Mouse (Mus musculus) cerebral cortex, adult 2 months (tissue): Measurements from ENCODE around the gene Tmem262.

ENCODE experiments used
- WGBS: fragments of 180-500 bp; shearing (Covaris S2); methylation state at CpG from one replicate; pipeline ENCODE4 v1.1.7; 2018; 5-methylcytosine and 5-hydroxymethylcytosine counted together

Gene Tmem262

DNA sequence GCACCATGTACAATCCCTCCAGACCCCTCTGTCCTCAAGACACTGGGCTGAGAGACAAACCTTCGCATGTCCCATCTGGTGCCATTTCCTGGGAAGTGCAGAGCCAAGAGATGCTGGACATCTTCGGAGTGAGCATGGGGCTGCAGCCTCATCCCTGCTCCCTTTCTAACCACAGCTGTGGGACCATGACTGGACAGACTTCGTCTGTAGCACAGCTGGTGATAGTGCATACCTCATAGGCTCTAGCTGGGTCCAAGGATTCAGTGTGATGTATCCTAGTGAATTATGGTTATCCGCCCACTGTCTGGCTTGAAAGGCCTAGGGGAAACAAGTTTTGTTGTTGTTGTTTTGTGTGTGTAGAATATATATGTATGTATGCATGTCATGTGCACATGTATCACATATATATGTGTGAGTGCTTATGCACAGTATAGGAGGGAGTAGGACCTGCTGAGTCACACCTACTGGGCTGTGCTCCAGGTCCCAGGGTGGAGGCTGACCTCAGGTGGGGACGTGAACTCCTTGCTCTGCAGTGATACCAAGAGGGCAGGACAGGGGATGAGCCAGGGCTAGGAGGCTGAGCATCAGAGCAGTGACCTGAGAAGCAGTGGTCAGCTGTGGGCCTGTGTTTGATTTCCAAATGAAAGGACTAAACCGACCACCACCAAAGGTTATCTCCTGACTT, 22.5 kb downstream of the Tmem262 start:
- WGBS, result 84% methylated on average over 6 of the region's 6 CpGs

DNA sequence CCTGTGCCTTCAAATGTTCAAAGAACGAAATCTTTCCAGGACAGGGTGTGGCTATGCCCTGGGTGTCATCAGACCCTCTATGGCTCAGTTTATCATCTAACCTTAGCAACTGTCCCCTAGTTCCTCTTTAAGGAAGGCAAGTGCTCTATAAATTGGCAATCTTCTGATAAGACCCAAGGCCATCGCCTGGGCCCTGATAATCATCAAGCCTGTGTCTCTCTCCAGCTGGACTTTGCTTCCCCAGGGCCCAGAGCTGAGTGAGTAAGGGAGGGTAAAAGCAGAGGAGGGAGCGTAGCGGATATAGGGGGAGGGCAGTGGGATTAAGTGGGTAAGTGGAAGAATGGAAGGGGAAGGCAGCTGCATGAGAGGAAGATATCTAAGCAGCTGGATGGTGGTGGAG, 24.6 kb downstream of the Tmem262 start:
- WGBS, result 94% methylated on average over 4 of the region's 4 CpGs

DNA sequence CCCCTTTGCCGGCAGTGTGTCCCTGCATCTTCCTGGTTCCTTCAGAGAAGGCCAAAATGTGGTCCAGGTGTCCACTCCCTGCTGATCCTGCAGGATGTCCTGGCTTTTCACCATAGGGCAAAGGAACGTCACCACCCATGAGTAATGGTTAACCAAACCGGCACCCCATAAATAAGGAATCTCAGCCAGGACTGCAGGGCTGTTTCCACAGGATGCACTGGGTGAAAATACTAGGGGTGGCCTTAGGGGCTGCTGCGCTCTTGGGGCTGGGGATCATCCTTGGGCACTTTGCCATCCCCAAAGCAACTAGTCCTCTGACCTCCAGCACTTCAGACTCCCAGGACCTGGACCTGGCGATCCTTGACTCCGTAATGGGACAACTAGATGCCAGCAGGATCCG, 25.8 kb downstream of the Tmem262 start, which contains the start of gene Naaladl1:
TSS of gene Naaladl1 (plus strand) at position 197 of the 400 bp plus-strand sequence.
- 87% methylated on average over 7 of the region's 7 CpGs for WGBS

DNA sequence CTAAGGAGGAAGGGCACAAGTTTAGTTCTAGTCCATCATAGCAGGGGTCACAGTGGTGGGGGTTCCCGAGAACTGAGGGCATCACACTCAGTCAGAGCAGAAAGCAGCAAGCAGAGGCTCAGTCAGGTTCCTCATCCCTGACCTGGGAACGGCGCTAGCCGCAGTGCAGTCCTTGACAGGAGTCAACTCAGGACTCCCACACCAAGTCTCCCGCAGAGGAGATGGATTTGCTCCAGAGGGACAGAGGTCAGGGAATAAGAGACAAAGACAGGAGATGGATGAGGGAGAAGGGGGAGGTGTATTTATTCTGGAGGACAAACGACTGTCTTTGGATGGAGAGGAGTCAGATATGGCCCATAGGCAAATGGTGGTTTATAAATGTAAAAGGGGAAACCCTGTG, 33.3 kb downstream of the Tmem262 start:
- WGBS, result 70% methylated on average over 6 of the region's 6 CpGs

DNA sequence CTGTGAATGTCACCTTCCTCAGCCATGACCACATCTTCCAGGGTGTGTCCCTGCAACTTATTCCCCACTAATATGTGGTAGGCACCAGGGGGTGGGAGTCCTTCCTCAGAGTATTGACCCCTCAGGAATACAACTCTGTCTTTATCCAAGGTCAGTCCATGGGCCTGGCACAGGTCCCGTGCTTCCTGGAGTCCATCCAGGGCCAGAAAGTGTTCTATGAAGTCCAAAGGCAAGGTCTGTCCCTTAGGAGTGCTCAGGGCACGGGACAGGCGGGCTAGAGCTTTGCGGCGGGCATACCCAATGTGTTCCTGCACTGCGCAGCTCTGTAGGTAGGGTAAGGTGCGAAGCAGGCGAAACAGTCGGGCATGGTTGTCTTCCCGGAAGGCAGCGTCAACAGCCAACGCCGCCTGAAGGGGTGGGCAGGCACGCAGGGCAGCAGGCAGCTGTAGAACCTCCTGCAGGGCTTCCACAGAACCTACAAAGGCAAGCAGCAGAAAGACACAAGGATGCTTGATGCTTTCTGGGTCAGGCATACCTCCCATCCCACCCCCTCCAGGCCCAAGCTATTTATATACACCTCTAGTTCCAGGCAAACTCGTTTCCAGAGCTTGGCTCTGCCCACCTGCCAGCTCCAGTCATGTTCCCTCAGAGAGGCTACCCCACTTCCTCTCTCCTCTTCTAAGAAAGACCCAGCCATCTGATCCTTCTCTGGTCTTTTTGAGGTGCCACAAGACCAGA, 36.4 kb downstream of the Tmem262 start:
- WGBS, result 54% methylated on average over 15 of the region's 15 CpGs

DNA sequence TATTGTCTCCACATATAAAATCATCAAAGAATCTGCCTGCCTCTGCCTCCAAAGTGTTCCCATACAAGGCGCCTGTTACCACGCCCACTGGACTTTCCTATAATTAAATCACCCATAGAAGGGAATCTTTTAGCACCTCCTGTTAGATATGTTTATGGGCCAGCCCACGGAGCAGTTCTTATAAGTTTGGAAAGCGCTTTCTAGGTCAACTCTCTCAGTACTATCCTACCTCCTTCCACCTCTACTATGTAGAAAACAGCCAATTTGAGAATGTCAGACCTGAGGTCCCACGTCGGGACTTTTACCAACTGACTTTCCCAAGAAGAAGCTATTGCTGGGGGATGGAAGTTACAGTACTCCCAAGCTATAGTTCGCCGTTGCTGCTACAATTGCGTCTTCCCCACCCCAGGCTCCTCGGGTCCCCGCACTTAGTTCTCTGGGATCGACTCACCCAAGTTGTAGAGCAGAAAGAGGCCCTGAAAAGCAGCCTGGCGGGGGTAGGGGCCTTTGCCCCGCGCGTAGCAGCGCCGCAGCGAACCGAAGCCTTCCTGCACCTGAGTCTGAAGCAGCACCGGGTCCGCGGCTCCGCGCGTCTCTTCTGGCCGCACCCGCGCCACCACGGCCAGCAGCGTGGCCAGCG, 37.6 kb downstream of the Tmem262 start:
- WGBS, result 3% methylated on average over 32 of the region's 32 CpGs

DNA sequence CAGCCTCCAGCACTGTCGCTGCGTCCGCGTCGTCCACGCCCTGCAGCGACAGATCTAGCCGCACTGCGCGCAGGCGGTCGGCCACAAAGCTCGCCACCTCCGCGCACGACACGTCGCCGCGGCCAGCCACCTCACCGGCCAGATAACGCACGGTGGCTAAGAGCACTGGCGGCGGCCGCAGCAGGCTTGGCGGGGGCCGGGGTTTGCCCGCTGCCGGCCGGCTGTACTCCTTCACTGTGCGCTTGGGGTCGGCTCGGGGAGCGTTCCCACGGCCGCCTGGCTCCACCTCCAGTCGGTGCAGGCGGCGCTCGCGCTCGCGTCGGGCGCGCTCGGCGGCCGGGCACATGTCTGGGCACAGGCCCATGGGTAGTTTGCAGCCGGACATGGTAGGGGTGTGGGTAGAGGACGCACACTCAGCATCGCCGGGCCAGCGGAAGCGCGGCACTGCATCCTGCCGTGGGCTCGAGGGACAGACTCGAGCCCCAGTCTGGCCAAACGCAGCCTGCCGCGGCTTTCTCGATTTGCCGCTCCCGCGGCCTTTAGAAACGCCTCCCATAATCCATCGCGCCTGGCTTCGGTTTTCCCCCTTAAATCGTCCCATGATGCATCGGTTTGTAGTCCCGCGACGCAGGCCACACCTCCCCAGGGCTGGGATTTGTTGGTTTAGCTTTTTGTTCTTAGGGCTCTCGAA, 38.3 kb downstream of the Tmem262 start, which contains the start of gene Sac3d1:
TSS of gene Sac3d1 (minus strand) at position 665 of the 691 bp plus-strand sequence.
- WGBS, result under 1% methylated on average over 77 of the region's 77 CpGs

DNA sequence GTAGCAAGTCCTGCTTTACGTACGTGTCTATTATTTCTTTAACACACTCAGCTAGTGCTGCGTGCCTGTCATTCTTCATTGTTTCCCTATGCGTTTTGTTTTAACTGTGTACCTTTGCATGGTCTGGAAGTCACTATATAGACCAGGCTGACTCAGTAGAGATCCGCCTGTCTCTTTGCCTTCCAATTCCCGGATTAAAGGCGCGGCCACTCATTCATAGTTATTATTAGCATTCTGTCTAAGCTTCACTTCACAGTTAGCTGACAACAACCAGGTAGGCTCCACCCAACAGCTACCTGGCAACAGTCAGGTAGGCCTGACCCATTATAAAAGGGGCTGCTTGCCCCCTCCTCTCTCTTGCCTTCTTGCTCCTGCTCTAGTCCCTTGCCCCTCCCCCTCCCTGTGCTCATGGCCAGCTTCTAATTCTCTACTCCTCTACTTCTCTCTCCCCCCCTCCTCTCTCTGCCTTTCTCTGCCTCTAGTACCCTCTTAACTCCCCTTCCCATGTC, 38.9 kb downstream of the Tmem262 start:
- WGBS, result 0% methylated on average over 8 of the region's 8 CpGs

DNA sequence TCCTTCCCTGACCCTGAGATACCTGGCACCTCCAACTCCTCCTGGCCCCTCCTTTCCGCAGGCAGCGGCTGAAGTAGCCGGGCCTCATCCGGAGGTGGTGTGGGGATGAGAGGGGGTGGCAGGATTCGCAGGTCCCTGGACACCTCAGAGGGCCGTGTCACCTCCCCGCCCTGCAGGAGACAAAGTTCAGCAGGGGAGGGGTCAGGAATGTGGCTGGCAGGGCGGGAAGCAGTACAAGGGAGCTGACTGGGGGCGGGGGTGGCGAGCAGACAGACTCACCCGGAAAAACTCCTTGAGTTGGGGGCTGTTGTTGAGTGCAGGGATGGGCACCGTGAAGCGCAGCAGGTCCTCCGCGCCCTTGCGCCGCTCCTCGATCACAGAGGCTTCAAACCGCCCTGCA, 41.9 kb downstream of the Tmem262 start:
- 60% methylated on average over 19 of the region's 19 CpGs for WGBS

DNA sequence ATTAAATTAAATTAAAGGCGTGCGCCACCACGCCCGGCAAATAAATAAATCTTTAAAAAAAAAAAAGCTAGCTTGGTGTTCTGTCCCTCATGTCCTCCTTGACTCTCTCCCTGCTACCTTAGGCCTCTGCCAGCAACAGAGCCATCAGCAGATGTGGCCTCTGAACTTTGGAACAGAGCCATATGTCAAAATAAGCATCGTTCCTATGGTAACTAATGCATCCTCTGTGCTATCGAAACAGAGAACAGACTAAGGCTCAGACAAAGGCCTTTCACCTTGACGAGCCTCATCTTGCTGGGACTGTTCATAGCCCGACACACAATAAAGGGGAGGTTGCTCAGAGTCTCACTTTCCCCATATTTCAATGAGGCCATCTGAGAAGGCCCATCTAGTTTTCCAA, 43.5 kb downstream of the Tmem262 start:
- 71% methylated on average over 8 of the region's 8 CpGs for WGBS

DNA sequence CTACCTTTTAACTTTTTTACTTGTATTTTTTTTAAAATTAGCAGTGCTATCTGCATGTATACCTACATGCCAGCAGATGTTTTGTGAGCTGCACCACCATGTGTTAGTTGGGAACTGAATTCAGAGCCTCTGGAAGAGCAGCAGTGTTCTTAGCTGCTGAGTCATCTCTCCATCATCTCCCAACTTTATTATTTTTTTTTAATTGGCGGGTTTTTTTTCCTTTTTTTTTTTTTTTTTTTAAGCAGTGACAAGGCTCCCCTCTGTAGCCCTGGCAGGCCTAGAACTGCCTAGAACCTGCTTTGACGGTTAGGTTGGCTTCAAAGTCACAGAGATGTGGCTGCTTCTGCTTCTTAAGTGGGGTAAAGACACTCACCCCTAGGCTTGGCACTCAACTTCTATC, 45.1 kb downstream of the Tmem262 start:
- 62% methylated on average over 2 of the region's 2 CpGs for WGBS

DNA sequence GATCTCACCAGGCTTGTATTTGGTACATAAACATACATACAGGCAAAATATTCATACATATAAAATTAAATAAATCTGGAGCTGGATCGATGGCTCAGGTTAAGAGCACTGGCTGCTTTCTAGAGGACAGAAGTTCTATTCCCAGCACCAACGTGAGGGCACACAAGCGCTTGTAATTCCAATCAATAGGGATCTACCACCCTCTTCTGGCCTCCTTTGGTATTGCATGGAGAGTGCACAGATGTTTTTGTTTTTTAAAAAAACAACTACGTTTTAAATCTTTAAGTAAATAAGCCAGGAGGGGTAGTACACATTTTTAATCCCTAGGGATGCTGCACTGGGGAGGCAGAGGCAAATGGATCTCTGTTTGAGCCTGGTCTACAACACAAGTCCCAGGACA, 46.5 kb downstream of the Tmem262 start:
- WGBS, result 20% methylated on average over 4 of the region's 4 CpGs

DNA sequence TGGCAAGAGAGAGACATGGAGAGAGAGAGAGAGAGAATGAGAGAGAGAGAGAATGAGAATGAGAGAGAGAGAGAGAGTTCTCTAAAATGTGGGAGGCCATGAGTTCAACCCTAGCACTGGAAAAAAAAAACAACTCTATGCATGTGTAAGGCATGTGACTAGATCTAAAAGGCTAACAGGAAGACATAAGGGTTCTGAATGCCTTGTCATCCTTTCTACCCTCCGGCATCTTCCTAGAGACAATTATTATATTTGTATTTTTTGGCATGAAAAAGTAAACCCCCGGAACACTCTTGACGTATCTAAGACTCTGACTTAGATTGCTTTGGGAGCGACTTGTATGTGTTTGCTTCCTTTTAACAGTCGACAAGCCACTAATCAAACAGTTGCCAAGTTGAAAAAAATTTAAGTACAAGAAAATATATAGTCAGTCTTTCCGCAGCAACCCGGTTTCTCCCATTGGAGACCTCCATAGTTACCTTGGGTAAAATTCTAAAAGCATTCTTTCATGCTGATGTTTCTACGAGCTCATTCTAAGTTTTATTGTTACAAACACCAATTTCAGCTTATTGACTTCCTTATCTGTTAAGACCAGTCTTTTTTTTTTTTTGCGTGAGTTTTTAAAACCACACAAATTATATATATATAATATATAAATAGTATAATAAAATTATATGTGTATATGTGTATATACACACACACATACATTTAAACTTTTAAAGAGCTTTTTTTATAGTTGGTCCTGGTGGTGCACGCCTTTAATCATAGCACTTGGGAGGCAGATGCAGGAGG, 47.2 kb downstream of the Tmem262 start:
- whole genome bisulfite sequencing, result 56% methylated on average over 10 of the region's 10 CpGs

DNA sequence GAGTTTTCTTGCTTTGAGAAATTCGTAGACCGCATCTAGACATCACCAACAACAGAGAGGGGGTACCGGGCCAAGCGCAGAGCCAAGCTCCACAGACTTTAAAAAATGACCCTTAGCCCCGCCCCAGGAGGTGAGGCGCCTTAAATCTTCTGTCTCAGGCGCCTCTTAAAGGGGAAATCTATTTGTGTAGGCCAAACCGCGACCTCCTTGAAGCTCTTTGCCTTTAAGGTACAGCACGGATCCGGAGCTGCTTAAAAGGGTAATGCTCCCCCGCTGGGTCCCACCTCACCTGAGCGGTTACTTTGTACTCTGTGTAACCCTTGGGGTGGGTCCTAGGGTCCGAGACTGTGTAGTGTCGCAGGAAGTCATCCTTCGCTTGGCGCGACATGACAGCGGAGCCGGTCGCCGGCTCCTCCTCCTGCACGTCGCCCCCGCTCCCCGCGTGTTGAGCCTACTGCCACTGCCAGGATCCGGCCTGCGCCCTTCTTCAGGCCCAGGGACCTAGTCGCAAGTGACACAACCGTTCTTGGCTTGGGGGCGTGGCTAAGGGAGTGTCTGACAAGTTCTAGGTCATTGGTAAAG, 48.0 kb downstream of the Tmem262 start, which contains the start of gene Snx15:
TSS of gene Snx15 (minus strand) at position 545 of the 582 bp plus-strand sequence.
- under 1% methylated on average over 32 of the region's 32 CpGs for WGBS
